ENCODE assay signal across 12 mouse cellular contexts in the genomic region with DNA sequence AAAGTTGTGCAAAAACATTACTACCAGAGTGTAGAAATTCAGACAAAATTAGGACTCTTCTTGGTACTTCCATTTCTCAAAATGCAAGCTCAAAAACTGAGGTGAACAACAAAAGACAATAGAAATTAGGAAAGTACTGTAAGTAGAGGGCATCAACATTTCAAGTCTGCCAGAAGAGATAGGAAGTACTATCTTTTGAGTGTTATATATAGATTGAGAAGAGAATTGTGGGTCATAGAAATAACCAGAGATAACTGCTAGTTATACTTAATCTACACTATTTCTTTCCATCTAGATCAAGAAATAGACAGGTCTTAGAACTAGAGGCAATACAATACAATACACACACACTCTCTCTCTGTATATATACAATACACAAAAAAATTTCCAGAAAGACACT. TPM values are rescaled to one million over a fixed set of nuclear protein-coding genes. Genes with fewer than 3 reads are reported as not detected.
DNase-seq lines count a peak whose midpoint lies in the region; ATAC-seq lines count a peak whose summit lies in the region.
"Had no signal": no experiment of that assay in that cellular context is flagged by ENCODE, and none has a peak within 500 bp of the region (broad histone marks: within the 10 kb centered on the region; RNA-seq: fewer than 3 reads in every experiment).

No protein-coding gene starts in this region.

- no peak overlapping the region for H3K27ac ChIP-seq in heart, embryonic 11.5 days (ENCODE audit: low read depth, low read length)
- H3K27ac ChIP-seq in midbrain, embryonic 12.5 days (replicated peaks) = no peak overlapping the region
- no peak overlapping the region for H3K27ac ChIP-seq in midbrain, embryonic 11.5 days (ENCODE audit: low read depth, low read length)
- no peak overlapping the region for H3K27ac ChIP-seq in limb, embryonic 13.5 days
- H3K27ac ChIP-seq in midbrain, embryonic 16.5 days (ENCODE audit: low read length) = no peak overlapping the region
- H3K27ac ChIP-seq: kidney, embryonic 15.5 days; lung, embryonic 15.5 days had no signal

- no peak overlapping the region for H3K9ac ChIP-seq in heart, embryonic 11.5 days (ENCODE audit: low read depth, low read length)
- H3K9ac ChIP-seq in midbrain, embryonic 12.5 days (replicated peaks) = no peak overlapping the region
- H3K9ac ChIP-seq in midbrain, embryonic 11.5 days (ENCODE audit: low read length) = no peak overlapping the region
- H3K9ac ChIP-seq in limb, embryonic 13.5 days = no peak overlapping the region
- no peak overlapping the region for H3K9ac ChIP-seq in midbrain, embryonic 16.5 days (ENCODE audit: low read depth, low read length)
- H3K9ac ChIP-seq: kidney, embryonic 15.5 days; lung, embryonic 15.5 days had no signal

- no peaks in the 10 kb centered on the region for H3K27me3 ChIP-seq in heart, embryonic 11.5 days (ENCODE audit: control insufficient read depth, insufficient read depth, low read length)
- no peaks in the 10 kb centered on the region for H3K27me3 ChIP-seq in midbrain, embryonic 12.5 days
- H3K27me3 ChIP-seq in midbrain, embryonic 11.5 days (ENCODE audit: control insufficient read depth, insufficient read depth, low read length) = no peaks in the 10 kb centered on the region
- H3K27me3 ChIP-seq in limb, embryonic 13.5 days = no peaks in the 10 kb centered on the region
- no peaks in the 10 kb centered on the region for H3K27me3 ChIP-seq in midbrain, embryonic 16.5 days (ENCODE audit: control insufficient read depth, insufficient read depth, low read depth, low read length)
- H3K27me3 ChIP-seq: kidney, embryonic 15.5 days; lung, embryonic 15.5 days had no signal

- ATAC-seq in heart, embryonic 11.5 days (replicated peaks; ENCODE audit: insufficient number of reproducible peaks, low FRiP score, low TSS enrichment) = no peak
- ATAC-seq in midbrain, embryonic 12.5 days (ENCODE audit: low FRiP score, low read depth) = no peak
- no peak for ATAC-seq in midbrain, embryonic 11.5 days (ENCODE audit: low FRiP score)
- ATAC-seq in limb, embryonic 13.5 days (ENCODE audit: low FRiP score, low read depth) = no peak
- no peak for ATAC-seq in midbrain, embryonic 16.5 days

- H3K9me3 ChIP-seq in heart, embryonic 11.5 days (replicated peaks; ENCODE audit: control insufficient read depth, low read length) = no peaks in the 10 kb centered on the region
- H3K9me3 ChIP-seq in midbrain, embryonic 12.5 days = no peaks in the 10 kb centered on the region
- no peaks in the 10 kb centered on the region for H3K9me3 ChIP-seq in midbrain, embryonic 11.5 days (ENCODE audit: control insufficient read depth, low read length)
- no peaks in the 10 kb centered on the region for H3K9me3 ChIP-seq in limb, embryonic 13.5 days
- H3K9me3 ChIP-seq in midbrain, embryonic 16.5 days (replicated peaks; ENCODE audit: control insufficient read depth, low read length, poor library complexity, severe bottlenecking) = no peaks in the 10 kb centered on the region
- H3K9me3 ChIP-seq: kidney, embryonic 15.5 days; lung, embryonic 15.5 days had no signal

- peaks cover 22% of the 10 kb centered on the region for H3K4me1 ChIP-seq in heart, embryonic 11.5 days (ENCODE audit: control insufficient read depth, insufficient read depth, low read length)
- H3K4me1 ChIP-seq in midbrain, embryonic 12.5 days = peaks cover 22% of the 10 kb centered on the region
- peaks cover 2% of the 10 kb centered on the region; the same call in 1 of the 2 replicates for H3K4me1 ChIP-seq in midbrain, embryonic 11.5 days (ENCODE audit: control insufficient read depth, insufficient read depth, low read length)
- peaks cover 22% of the 10 kb centered on the region for H3K4me1 ChIP-seq in limb, embryonic 13.5 days
- H3K4me1 ChIP-seq in midbrain, embryonic 16.5 days (ENCODE audit: control insufficient read depth, insufficient read depth, low read length) = peaks cover 21% of the 10 kb centered on the region

- no peaks in the 10 kb centered on the region for H3K36me3 ChIP-seq in heart, embryonic 11.5 days (ENCODE audit: control insufficient read depth, insufficient read depth, low read length)
- no peaks in the 10 kb centered on the region for H3K36me3 ChIP-seq in midbrain, embryonic 12.5 days
- H3K36me3 ChIP-seq in midbrain, embryonic 11.5 days (ENCODE audit: control insufficient read depth, insufficient read depth, low read length) = no peaks in the 10 kb centered on the region
- no peaks in the 10 kb centered on the region for H3K36me3 ChIP-seq in limb, embryonic 13.5 days
- H3K36me3 ChIP-seq in midbrain, embryonic 16.5 days (ENCODE audit: control insufficient read depth, insufficient read depth, low read length) = no peaks in the 10 kb centered on the region
- H3K36me3 ChIP-seq: kidney, embryonic 15.5 days; lung, embryonic 15.5 days had no signal

- H3K4me2 ChIP-seq in heart, embryonic 11.5 days = peak overlapping the region; percentile 11; the same call in 1 of the 2 replicates
- H3K4me2 ChIP-seq in midbrain, embryonic 12.5 days (replicated peaks) = 0 out of 2 replicates have a peak overlapping the region, but pooled peaks have one; percentile 33
- no peak overlapping the region; the same call in 1 of the 2 replicates for H3K4me2 ChIP-seq in midbrain, embryonic 11.5 days
- H3K4me2 ChIP-seq in limb, embryonic 13.5 days (replicated peaks) = peak overlapping the region; percentile 32; the same call in 1 of the 2 replicates
- H3K4me2 ChIP-seq in midbrain, embryonic 16.5 days (ENCODE audit: low read length) = peak overlapping the region; percentile 28; the same call in 1 of the 2 replicates
- H3K4me2 ChIP-seq: kidney, embryonic 15.5 days; lung, embryonic 15.5 days had no signal

- no peak overlapping the region for H3K4me3 ChIP-seq in heart, embryonic 11.5 days (ENCODE audit: low read depth, low read length)
- H3K4me3 ChIP-seq in midbrain, embryonic 12.5 days = no peak overlapping the region
- H3K4me3 ChIP-seq in midbrain, embryonic 11.5 days (ENCODE audit: low read depth, low read length) = no peak overlapping the region
- H3K4me3 ChIP-seq in limb, embryonic 13.5 days = no peak overlapping the region
- no peak overlapping the region for H3K4me3 ChIP-seq in midbrain, embryonic 16.5 days (ENCODE audit: low read depth, low read length)
- H3K4me3 ChIP-seq: kidney, embryonic 15.5 days; lung, embryonic 15.5 days had no signal

- DNase-seq in heart, adult 11 months = no peak
- DNase-seq in midbrain, embryonic 11.5 days (ENCODE audit: low spot score, missing footprints) = no peak
- no peak for DNase-seq in ovary, adult 18-20 months (ENCODE audit: low spot score)
- DNase-seq in left cerebral cortex, adult 18-20 months (ENCODE audit: low spot score in 2 of 2) = no peak
- DNase-seq: cerebellum, adult 9-11 months; right cerebral cortex, postnatal 4 days had no signal

RNA-seq across cellular contexts. Expression of gene Kansl1, which starts 30.2 kb away (rescaled TPM):
- polyA plus RNA-seq in heart, embryonic 11.5 days (2014; fragmentation: Nextera tagmentation; extraction: Ambion mirVana) = 16.6 TPM in 2 replicates
- polyA plus RNA-seq in midbrain, embryonic 12.5 days (2016; fragmentation: Nextera tagmentation; extraction: Ambion mirVana) = 36.9 and 38.1 TPM in 2 replicates
- polyA plus RNA-seq in midbrain, embryonic 11.5 days (2014; fragmentation: Nextera tagmentation; extraction: Ambion mirVana) = 31.7 and 32.9 TPM in 2 replicates
- 26.6 and 30.1 TPM in 2 replicates for polyA plus RNA-seq in limb, embryonic 13.5 days (2015; fragmentation: Nextera tagmentation; extraction: Ambion mirVana)
- 27.9 and 28.2 TPM in 2 replicates for polyA plus RNA-seq in midbrain, embryonic 16.5 days (2015; fragmentation: Nextera tagmentation; extraction: Ambion mirVana)
- total RNA-seq in left cerebral cortex, adult 18-20 months (2021) = 10 to 100 TPM; 76.1 to 79.7 TPM
